Mouse (Mus musculus) liver, postnatal 0 days (tissue): ENCODE measurements at regions not wholly inside any gene's neighbourhood (a gene's known extent, or its start where the extent isn't known, plus 50 kb on each side); places are given as distances from the start of the nearest gene placed in this dataset.

Source experiments
- CTCF ChIP-seq: sonication (generic); IDR thresholded peaks from 2 replicates; pipeline ENCODE4 v1.5.1; 2016; ENCODE audit warnings: antibody characterized with exemption, low read depth
- EP300 ChIP-seq: IDR thresholded peaks from 2 replicates; pipeline ENCODE4 v1.6.1; 2016; ENCODE audit warnings: antibody characterized with exemption, low read depth, mild to moderate bottlenecking

DNA sequence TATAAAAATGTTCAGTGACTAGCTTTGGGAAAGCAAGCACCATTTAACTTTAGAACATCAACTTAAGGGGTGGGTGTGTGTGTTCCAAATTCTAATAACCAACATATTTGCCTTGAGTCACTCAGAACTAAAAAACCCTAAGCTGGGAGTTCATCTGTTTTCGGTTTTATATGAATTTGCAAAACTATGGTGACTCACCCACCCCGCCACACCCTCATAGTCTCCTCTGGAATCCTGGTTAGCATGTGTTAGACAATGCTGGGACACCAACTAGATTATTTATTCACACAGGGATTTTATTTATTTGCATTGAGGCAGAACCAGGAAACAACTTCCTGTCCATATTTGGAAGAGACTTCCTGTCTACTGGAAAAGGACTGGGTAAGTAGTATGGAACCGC is 50.2 kb upstream of the Lnx1 start:
- TF ChIP-seq CTCF = no peak
- no peak for TF ChIP-seq EP300
